In the genomic region with DNA sequence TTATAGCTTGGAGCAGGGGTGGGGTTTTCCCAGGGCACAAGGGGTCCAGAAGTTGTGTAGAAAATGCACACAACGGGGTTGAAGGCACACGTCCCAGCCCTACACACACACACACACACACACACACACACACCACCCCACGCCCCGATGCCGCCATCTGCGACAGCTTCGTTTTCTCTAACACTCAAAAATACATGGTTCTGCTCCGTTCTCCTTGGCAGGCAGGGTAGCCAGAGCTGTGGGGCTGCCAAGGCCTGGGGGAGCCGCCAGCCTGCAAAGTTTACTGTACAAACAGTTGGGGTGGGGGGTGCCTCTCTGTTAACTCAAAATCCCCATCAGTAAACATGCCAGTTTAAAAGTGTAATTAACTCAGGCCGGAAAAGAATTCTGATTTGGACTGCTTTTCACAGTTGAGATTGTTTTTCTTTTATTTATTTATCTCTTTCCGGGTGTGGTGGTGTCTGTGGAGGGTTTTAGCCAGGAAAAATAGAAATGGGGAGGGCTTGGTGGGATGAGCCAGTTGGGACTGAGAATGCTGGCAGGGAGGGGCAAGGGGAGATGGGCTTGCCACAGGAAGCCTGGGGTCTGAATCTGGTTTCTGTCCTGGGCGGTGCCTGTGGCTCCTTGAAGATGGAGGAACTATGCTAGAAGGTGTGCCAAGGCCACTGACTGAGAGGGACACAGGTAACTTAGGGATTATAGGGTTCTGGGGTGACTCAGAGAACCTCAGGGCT, we compare ENCODE assay signal across 9 mouse cellular contexts.
DNase-seq lines count a peak whose midpoint lies in the region; ATAC-seq and TF ChIP-seq lines count a peak whose summit lies in the region.
"Had no signal": no experiment of that assay in that cellular context is flagged by ENCODE, and none has a peak within 500 bp of the region (broad histone marks: within the 10 kb centered on the region; RNA-seq: fewer than 3 reads in every experiment).

No protein-coding gene starts in this region.

- ATAC-seq in embryonic facial prominence, embryonic 13.5 days (ENCODE audit: insufficient number of reproducible peaks, insufficient read depth, low FRiP score, low TSS enrichment, low read depth): no peak
- no peak for ATAC-seq in neural tube, embryonic 13.5 days (ENCODE audit: low read depth)
- no peak for ATAC-seq in CD4-positive, CD25-positive, alpha-beta regulatory T cell, adult 4 months
- no peak for ATAC-seq in liver, embryonic 12.5 days

- peaks cover 13% of the 10 kb centered on the region for H3K36me3 ChIP-seq in embryonic facial prominence, embryonic 13.5 days
- peaks cover 33% of the 10 kb centered on the region for H3K36me3 ChIP-seq in neural tube, embryonic 13.5 days
- peaks cover 2% of the 10 kb centered on the region for H3K36me3 ChIP-seq in liver, embryonic 12.5 days
- H3K36me3 ChIP-seq: liver, embryonic 15.5 days had no signal

- DNase-seq in heart, postnatal 4 days: peak; percentile 7
- no peak for DNase-seq in heart, adult 9 months (ENCODE audit: low spot score in 2 of 2)
- DNase-seq in layer of hippocampus, adult 2 months (ENCODE audit: low spot score in 2 of 2): peak; percentile 83 to 87
- no peak for DNase-seq in kidney, postnatal 10 days

- H3K9me3 ChIP-seq in embryonic facial prominence, embryonic 13.5 days: no peaks in the 10 kb centered on the region
- no peaks in the 10 kb centered on the region for H3K9me3 ChIP-seq in neural tube, embryonic 13.5 days
- H3K9me3 ChIP-seq in liver, embryonic 12.5 days (replicated peaks): no peaks in the 10 kb centered on the region
- H3K9me3 ChIP-seq: liver, embryonic 15.5 days had no signal

- no peak overlapping the region for H3K4me3 ChIP-seq in embryonic facial prominence, embryonic 13.5 days
- no peak overlapping the region for H3K4me3 ChIP-seq in layer of hippocampus, adult 2 months
- H3K4me3 ChIP-seq in neural tube, embryonic 13.5 days: no peak overlapping the region
- H3K4me3 ChIP-seq in liver, embryonic 12.5 days: no peak overlapping the region
- H3K4me3 ChIP-seq: liver, embryonic 15.5 days had no signal

- peak overlapping the region; percentile 34 for H3K27ac ChIP-seq in embryonic facial prominence, embryonic 13.5 days
- H3K27ac ChIP-seq in layer of hippocampus, adult 2 months: peak overlapping the region; percentile 64
- H3K27ac ChIP-seq in neural tube, embryonic 13.5 days (replicated peaks): peak overlapping the region; percentile 81
- no peak overlapping the region for H3K27ac ChIP-seq in liver, embryonic 12.5 days
- H3K27ac ChIP-seq: liver, embryonic 15.5 days had no signal

- TF ChIP-seq CTCF in layer of hippocampus, adult 2 months (conservative IDR thresholded peaks at IDR 0.05): no peak

- peaks cover 38% of the 10 kb centered on the region for H3K4me1 ChIP-seq in embryonic facial prominence, embryonic 13.5 days
- H3K4me1 ChIP-seq in neural tube, embryonic 13.5 days (replicated peaks): peaks cover 65% of the 10 kb centered on the region
- H3K4me1 ChIP-seq in liver, embryonic 12.5 days: peaks cover 6% of the 10 kb centered on the region; the same call in 1 of the 2 replicates
- H3K4me1 ChIP-seq: liver, embryonic 15.5 days had no signal

- H3K27me3 ChIP-seq in embryonic facial prominence, embryonic 13.5 days: peaks cover 5% of the 10 kb centered on the region; the same call in 1 of the 2 replicates
- no peaks in the 10 kb centered on the region for H3K27me3 ChIP-seq in neural tube, embryonic 13.5 days
- H3K27me3 ChIP-seq in liver, embryonic 12.5 days (replicated peaks): no peaks in the 10 kb centered on the region
- H3K27me3 ChIP-seq: liver, embryonic 15.5 days had no signal

- peak overlapping the region; percentile 54; the same call in 1 of the 2 replicates for H3K4me2 ChIP-seq in embryonic facial prominence, embryonic 13.5 days
- no peak overlapping the region for H3K4me2 ChIP-seq in neural tube, embryonic 13.5 days
- H3K4me2 ChIP-seq in liver, embryonic 12.5 days: no peak overlapping the region
- H3K4me2 ChIP-seq: liver, embryonic 15.5 days had no signal

- H3K9ac ChIP-seq in embryonic facial prominence, embryonic 13.5 days: no peak overlapping the region
- H3K9ac ChIP-seq in neural tube, embryonic 13.5 days: 0 out of 2 replicates have a peak overlapping the region, but pooled peaks have one; percentile 17
- no peak overlapping the region for H3K9ac ChIP-seq in liver, embryonic 12.5 days
- H3K9ac ChIP-seq: liver, embryonic 15.5 days had no signal

- 73% methylated on average over 12 of the region's 12 CpGs for WGBS in embryonic facial prominence, embryonic 13.5 days
- WGBS in neural tube, embryonic 13.5 days: 63% methylated on average over 12 of the region's 12 CpGs
- 64% methylated on average over 12 of the region's 12 CpGs for WGBS in liver, embryonic 12.5 days (ENCODE audit: insufficient replicate concordance)

Comparison
In these comparisons a context has a peak if more than half of its experiments do, and no peak if none do; other contexts are left out.
1. DNase-seq: peak in heart, postnatal 4 days (single experiment) and layer of hippocampus, adult 2 months (2 of 2); none in heart, adult 9 months (0 of 2) and kidney, postnatal 10 days (single experiment).